Mouse (Mus musculus) lung, postnatal 0 days (tissue): Measurements from ENCODE around the gene Man2a1.

ENCODE experiments used
- CTCF ChIP-seq: IDR thresholded peaks from 2 replicates; pipeline ENCODE4 v1.5.1; 2016; ENCODE audit warnings: antibody characterized with exemption, mild to moderate bottlenecking
- EP300 ChIP-seq: IDR thresholded peaks from 2 replicates; pipeline ENCODE4 v1.6.1; 2016; ENCODE audit warnings: antibody characterized with exemption, mild to moderate bottlenecking, control low read depth

DNA sequence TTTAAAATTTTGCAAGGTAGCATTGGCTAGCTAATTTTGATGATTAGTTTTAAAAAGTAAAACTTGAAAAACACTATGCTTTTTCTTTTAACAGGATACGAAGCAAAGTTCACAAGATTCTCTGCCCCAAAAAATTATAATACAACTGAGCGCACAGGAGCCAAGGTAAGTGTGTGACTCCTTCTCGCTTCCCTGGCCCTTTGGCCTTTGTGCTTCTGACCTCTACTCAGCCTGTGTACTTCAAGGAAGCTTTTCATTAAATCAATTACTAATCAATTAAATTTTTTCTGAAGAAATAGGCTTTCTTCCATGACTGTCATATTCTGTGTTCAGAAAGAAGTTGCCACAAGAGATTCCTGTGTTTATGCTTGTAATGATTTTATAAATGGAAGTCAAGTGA lies 80.9 kb downstream of the Man2a1 start:
- TF ChIP-seq CTCF (no peak), EP300 (no peak)
